Mouse (Mus musculus) adrenal gland (tissue): Measurements from ENCODE around the gene Ptpre.
"Not testable (repeated sequence)": the region's sequence is repeated elsewhere in the genome, so short reads cannot be mapped to it uniquely, and the experiment has no call there.

Source experiments
- intact Hi-C: fragments of 180-260 bp; cut with DNase I; formaldehyde crosslinking; loops from one replicate; pipeline ENCODE4 v1.15.1; 2025
- long read RNA-seq, 2 experiments: library from polyadenylated mRNA; unstranded; transcript quantifications; one replicate each; pipeline ENCODE4 v2.0.0; 2020; ENCODE audit warnings: borderline replicate concordance in 1 of 2; ENCODE audit not compliant: insufficient replicate concordance in 1 of 2

The Ptpre gene
- long read RNA-seq, experiment 1, full-length matches to known transcripts, result 2 of 3 reads
- long read RNA-seq, experiment 1, partial matches to known transcripts, result 1 of 3 reads
- long read RNA-seq, experiment 1, other reads (novel, unspliced or antisense), result 0 of 3 reads
- long read RNA-seq, experiment 2, partial matches to known transcripts, result 1 of 2 reads
- long read RNA-seq, experiment 2, other reads (novel, unspliced or antisense), result 1 of 2 reads

- intact Hi-C loops, result loop anchor here (2.0 kb wide), 1 partner anchor 89 kb away; no protein-coding TSS in a partner anchor
These were observed at the start of gene Ptpre for GRCm38 (mm10) chr7:135537341-135537901. Ptpre (plus strand) TSS chr7:135537481.

GRCm38 (mm10) chr7:135488214-135488810, 49.0 kb upstream of the Ptpre start:
- intact Hi-C loops, result loop anchor here (10.0 kb wide), 1 partner anchor 304 kb away; no protein-coding TSS in a partner anchor

- intact Hi-C loops, result loop anchor here (10.0 kb wide), 1 partner anchor 305 kb away; no protein-coding TSS in a partner anchor
These were observed 47.4 kb upstream of the Ptpre start for GRCm38 (mm10) chr7:135489724-135490499.

- intact Hi-C loops, result no loop called here
These were observed 46.8 kb upstream of the Ptpre start for GRCm38 (mm10) chr7:135490500-135490886.

- intact Hi-C loops, result loop anchor here (5.0 kb wide), 1 partner anchor 137 kb away; no protein-coding TSS in a partner anchor
These were observed 42.0 kb upstream of the Ptpre start for GRCm38 (mm10) chr7:135495303-135495702.

- intact Hi-C loops, result loop anchor here (5.0 kb wide), 1 partner anchor 134 kb away; no protein-coding TSS in a partner anchor
These were observed 38.6 kb upstream of the Ptpre start for GRCm38 (mm10) chr7:135498565-135499186.

- intact Hi-C loops, result loop anchor here (5.0 kb wide), 1 partner anchor 133 kb away; no protein-coding TSS in a partner anchor
These were observed 37.9 kb upstream of the Ptpre start for GRCm38 (mm10) chr7:135499403-135499802.

GRCm38 (mm10) chr7:135506506-135506905, 30.8 kb upstream of the Ptpre start:
- intact Hi-C loops, result not testable (repeated sequence)

GRCm38 (mm10) chr7:135508602-135509001, 28.7 kb upstream of the Ptpre start:
- intact Hi-C loops, result no loop called here

- intact Hi-C loops, result no loop called here
These were observed 28.0 kb upstream of the Ptpre start for GRCm38 (mm10) chr7:135509272-135509671.

- intact Hi-C loops, result no loop called here
These were observed 26.9 kb upstream of the Ptpre start for GRCm38 (mm10) chr7:135510431-135510830.

- intact Hi-C loops, result no loop called here
These were observed 25.6 kb upstream of the Ptpre start for GRCm38 (mm10) chr7:135511723-135512122.

GRCm38 (mm10) chr7:135517191-135517590, 20.1 kb upstream of the Ptpre start:
- intact Hi-C loops, result no loop called here

- intact Hi-C loops, result no loop called here
These were observed 17.0 kb upstream of the Ptpre start for GRCm38 (mm10) chr7:135520241-135520640.

GRCm38 (mm10) chr7:135521755-135522512, 15.3 kb upstream of the Ptpre start:
- intact Hi-C loops, result no loop called here

- intact Hi-C loops, result no loop called here
These were observed 13.3 kb upstream of the Ptpre start for GRCm38 (mm10) chr7:135523981-135524380.

- intact Hi-C loops, result no loop called here
These were observed 12.8 kb upstream of the Ptpre start for GRCm38 (mm10) chr7:135524424-135524967.

GRCm38 (mm10) chr7:135526574-135527152, 10.6 kb upstream of the Ptpre start:
- intact Hi-C loops, result no loop called here

GRCm38 (mm10) chr7:135527169-135527568, 10.1 kb upstream of the Ptpre start:
- intact Hi-C loops, result no loop called here

- intact Hi-C loops, result no loop called here
These were observed 8.8 kb upstream of the Ptpre start, which contains the start of gene Clrn3 for GRCm38 (mm10) chr7:135528515-135528914. Clrn3 (minus strand) TSS chr7:135528654.
